Mouse (Mus musculus) common myeloid progenitor, adult 5-6 weeks (primary cell): ENCODE data around the gene Tmem132c. TPM values are rescaled to one million over a fixed set of nuclear protein-coding genes. Genes with fewer than 3 reads are reported as not detected.

Experiments used
- ATAC-seq: replicated peaks from 2 replicates; pipeline ENCODE4 v1.8.0; 2016; ENCODE audit warnings: low read depth, mild to moderate bottlenecking, moderate TSS enrichment, inconsistent platforms; ENCODE audit not compliant: poor library complexity, severe bottlenecking
- total RNA-seq: library from RNA; stranded (forward); fragments of 200-1000, 187-1606 nt; gene quantifications from 2 replicates; pipeline ENCODE4 v1.2.3, GENCODE M21; 2017

The Tmem132c gene
- total RNA-seq, 1 experiment from 2014 or later, result not detected

DNA sequence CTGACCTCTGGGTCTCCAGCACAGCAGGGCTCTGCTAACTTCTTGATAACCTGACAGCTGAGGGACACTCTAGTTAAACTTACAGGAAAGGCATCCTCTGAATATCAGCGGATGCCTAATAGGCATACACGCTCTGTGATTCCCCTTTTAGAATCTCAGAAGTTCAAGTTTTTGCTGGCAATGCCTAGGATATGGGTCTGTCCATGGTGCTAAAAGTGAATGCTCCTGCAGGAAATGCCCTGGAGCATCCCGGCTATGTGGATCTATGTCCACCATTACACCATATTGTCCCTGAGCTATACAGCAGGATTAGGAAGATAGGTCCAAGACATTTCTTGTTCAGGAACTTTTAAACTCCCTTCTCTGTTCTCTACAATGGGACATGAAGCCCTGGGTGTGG is 319.5 kb downstream of the Tmem132c start:
- no peak for ATAC-seq

DNA sequence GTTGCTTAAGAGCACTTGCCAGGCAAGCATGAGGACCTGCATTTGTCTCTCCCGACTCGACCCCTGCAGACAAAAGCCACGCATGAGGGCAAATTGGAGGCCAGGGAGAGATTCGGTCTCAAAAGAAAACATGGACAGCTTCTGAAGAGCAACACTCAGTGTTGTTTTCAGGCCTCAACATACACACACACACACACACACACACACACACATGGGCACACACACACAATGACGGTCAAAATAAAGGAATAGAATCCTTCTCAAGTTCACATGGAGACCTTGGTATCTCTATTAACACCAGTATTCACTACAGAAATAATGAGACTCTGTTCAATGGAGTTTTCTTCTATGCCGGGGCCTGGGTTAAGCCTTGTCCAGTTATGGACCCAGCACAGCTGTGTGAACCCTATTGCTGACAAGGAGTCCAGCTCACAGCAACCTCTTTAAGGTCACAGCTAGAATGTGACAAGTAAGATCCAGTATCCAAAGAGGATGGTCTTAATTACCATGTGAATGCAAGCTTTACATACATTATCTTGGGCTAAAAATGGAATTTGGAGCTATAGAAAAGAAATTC is 325.6 kb downstream of the Tmem132c start:
- ATAC-seq, result no peak

DNA sequence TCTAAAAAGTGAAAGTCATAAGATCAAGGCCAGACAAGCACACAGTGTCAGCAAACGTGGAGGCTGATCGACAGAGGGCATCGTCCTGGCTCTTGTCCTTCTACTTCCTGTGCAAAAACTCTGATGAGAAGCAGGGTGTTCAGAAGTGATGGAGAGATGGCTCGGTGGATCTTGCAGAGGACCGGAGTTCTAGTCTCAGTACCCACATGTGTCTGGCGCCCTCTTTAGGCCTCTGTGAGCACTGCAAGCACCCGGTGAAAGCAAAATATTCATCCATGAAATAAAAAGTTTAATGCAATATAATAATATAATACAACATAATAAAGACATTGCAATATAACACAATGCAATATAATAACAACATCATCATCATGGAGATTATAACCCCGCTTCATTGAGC is 335.8 kb downstream of the Tmem132c start:
- 0 out of 2 replicates have a peak, but pooled peaks have one; percentile 58 for ATAC-seq

DNA sequence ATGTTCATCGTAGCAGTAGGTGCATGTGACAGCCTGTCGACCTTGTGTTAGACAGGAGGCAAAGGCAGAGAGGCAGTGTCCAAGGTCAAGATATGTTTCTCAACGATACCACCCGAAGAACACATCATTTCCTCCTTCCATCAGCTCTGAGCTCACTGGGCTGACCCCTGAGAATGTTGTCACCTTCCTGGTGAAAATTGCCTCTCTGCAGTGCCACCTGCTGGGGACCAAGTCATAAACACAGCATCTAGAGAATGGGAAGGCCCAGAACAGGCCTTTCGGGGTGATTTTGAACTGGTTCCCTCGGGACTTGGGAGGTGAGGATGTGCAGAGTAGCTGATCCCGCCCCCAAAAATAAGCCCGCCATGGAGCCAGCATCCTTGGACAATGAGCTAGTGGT is 342.1 kb downstream of the Tmem132c start:
- ATAC-seq, result peak; percentile 38; the same call in 1 of the 2 replicates

DNA sequence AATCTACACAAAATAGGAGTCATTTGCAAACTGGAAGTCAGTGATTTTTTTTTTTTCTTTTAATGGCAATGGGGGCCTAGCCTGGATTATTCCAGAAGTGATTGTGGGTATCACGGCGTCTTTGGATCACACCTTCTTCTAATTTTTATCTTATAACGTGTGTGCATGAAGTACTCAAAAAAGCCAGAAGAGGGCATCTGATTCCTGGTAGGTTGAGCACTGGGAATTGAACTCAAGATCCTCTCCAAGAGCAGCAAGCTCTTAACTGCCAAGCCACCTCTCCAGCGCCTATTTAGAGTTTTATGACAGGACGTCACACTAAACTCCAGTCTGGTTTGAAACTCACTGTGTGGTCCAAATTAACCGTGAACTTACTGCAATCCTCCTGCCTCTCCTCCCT is 346.2 kb downstream of the Tmem132c start:
- 0 out of 2 replicates have a peak, but pooled peaks have one; percentile 46 for ATAC-seq

DNA sequence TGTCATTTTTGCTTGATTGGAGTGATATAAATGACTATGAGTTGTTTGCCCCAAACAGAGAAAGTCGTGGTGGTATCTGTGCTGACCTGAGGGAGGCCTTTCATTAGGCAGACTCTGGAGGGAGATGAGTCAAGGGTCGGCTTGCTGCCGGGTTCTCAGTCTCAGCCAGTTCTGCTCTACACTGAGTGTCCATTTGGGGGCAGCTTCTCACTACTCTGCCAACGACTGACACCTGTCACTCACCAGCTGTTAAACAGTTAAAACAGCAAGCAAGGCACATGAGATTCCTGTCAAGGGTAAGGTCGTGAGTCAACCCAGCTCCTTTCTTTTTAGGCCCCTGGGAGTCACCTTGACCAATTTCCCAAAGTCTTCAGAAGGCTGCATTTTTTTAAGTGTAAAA is 350.8 kb downstream of the Tmem132c start:
- ATAC-seq, result no peak

DNA sequence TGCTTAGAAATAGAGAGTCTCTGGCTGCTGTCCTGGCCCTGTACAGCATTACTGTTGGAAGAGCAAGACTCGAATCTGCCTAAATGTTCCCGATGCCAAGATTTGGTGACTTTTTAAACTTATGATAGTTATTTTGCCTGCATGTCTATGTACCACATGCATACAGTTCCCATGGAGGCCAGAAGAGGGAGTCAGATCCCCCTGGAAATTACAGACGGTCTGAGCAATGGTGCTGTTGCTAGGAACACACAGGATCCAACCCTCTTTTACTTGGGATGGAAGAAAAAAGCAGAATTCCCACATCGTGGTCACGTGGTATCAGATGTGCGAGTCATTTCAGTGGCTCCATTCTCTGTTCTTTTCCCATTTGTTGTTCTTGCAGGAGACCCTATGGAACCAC is 351.2 kb downstream of the Tmem132c start:
- ATAC-seq, result peak; percentile 71

DNA sequence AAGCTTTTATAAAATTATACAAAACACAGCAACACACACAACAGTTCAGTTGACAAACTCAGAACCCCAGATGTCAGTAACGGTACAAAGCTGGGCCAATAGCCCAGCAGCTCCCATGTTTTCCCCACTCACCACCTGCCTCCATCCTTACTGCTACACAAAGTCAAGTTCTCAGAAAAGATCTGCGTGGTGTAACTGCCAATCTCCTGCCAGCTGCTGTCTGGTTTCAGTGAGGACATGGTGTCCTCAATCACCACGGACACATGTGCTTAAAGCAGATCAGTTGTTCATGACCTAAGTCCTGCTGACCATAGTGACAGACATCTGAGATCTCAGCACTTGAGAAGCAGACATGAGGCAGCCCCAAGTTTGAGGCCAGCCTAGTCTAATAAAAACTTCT is 354.1 kb downstream of the Tmem132c start:
- no peak for ATAC-seq

DNA sequence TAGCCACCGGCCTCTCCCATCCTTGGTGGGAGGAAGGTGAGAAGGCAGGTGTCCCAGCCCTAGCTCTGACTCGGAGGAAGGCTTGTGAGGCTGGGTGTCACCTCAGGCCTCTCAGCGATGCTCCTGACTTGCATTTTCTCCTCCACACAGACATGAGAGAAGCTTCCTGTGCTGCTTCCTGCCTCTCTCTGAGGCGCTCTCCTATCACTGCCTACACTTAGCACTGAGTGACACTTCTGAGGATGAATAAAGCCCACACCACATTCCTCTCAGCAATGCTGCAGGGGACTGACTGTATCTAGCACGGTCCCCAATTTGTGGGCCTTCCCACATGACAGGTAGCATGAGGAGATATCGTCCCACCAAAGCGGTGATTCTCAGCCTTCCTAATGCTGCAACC is 355.3 kb downstream of the Tmem132c start:
- ATAC-seq, result no peak

DNA sequence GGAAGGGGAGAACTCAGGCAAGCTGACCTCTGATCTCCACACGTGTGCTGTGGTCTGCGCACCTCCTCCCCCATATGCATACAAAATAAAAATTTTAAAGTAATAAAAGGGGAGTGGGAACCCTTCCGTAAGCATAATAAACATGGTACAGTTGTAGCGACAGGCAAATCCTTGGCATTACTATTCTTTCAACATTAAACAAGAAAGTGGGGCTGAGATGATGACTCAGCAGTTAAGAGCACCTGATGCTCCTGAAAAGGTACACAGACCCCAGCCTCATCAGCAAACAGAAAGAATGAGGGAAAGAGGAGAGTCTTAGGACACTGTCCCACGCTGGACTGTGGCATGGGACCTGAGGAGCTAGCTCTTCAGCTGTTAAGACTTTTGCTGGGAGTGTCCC is 361.4 kb downstream of the Tmem132c start:
- ATAC-seq, result no peak

DNA sequence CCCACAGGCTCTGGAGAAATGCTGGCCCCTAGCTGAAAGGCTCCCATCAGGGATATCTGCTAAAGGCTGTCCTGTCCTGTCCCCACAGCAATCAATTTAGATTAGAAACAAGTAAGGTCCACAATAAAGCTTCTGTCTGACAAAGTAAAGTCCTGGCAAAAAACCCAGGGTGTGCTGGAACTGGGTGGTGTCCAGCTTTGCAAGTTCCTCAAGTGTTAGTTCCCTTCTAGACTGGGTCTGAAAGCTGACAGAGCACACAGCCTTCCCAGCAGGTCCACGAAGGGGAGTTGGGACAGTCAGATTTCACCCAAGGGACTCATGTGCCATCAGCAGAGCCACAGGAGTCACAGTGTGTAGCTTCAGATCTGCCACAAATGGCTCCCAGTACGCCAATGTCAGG is 365.9 kb downstream of the Tmem132c start:
- no peak for ATAC-seq

DNA sequence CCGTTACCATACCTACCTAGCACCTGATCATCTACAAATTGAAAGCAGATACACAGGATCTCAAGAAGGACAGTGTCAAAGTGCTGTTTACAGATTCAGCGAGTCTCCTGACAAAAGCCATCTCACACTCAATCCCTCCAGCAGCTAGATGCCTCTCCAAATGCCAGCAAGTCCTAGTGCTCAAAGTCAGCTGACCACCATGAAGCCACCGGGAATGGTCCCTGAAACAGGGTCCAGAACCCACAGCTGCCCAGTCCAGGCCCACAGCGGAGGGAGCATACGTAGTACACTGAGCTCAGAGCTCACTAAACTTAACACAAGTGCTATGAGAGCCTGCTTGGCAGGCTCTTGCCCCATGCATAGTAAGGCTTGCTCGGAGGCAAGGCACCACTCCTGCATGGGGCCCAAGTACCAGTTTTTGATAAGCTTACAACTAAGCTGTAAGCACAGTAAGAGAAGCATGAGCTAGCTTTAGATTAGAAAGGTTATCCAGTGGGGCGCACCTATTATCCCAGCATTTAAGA is 367.6 kb downstream of the Tmem132c start:
- ATAC-seq, result no peak

DNA sequence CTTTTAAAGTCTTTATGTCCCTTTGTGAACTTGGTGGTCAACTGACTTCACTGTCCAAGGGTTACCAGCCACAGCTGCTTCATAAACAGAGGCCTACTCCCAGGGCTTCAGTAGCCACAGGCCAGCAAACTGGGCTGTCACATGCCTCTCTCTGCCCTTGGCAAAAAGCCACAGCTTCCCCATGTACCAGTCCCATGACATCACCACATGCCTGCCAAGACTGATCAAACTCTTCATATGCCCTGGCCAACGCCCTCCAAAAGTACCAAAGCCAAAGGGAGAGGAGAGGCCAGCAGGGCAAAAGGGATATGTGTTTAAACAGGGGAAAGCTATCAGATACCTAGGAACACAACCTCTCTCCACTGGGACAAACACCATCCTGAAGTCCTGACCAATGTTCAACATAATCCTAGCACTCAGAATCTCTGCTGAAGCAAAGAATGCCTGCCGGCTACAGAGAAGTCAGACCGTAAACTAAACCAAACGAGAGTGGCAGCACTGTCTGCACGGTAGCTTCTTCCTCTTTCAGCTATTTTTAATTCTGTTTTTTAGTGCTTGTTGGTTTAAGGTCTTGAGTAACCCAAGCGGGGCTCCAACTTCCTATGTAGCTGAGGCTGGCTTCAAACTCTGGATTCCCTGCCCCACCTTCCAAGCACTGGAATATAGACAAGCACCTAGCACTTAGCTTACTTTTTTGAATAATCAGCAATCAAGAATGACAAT is 369.3 kb downstream of the Tmem132c start:
- peak; percentile 64 for ATAC-seq

DNA sequence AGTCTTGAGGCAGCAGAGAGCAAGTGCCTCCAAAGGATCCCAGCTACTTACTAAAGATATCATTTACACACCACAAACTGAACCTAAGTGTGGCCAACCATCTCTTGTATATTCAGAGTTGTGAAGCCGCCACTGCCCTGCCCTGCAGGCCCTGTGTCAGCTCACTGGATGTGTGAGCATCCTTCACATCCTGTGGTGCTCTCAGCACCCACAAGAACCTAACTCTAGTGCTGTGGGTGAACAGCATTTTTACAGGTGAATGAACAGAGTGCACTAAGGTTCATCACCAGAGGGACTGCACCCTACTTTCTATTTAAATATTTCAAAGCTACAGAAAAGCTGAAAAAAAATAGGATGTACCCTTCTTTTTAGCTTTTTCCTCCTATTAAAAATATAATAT is 370.3 kb downstream of the Tmem132c start:
- no peak for ATAC-seq

DNA sequence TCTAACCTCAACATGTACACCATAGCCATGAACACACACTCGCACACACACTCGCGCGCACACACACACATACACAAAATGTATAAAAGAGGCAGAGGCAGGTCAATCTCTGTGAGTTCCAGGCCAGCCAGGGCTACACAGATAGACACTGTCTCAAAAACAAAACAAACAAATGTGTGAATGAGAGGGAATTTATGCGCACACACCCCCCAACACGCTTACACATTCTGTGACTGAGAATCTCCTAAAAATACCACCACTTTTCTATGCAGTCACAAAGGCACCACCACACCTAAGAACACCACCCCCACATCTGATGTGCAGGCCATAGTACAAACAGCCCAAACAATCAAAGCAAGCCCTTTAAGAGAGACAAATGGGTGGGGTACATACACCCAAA is 370.8 kb downstream of the Tmem132c start:
- no peak for ATAC-seq
